Mouse (Mus musculus): Measurements from ENCODE around the gene Krt7. TPM values are rescaled to one million over a fixed set of nuclear protein-coding genes. Genes with fewer than 3 reads are reported as not detected.
A peak's percentile ranks its signal among the peaks of the same experiment; 100 is the strongest.

Gene Krt7
- polyA plus RNA-seq, 1 experiment from 2014 or later: 0.12 TPM

GRCm38 (mm10) chr15:101446572-101446971, 35.7 kb downstream of the Krt7 start:
- Histone ChIP-seq H3K4me2 (ENCODE audit: low read length) (no peak overlapping the region), H3K9ac (replicated peaks; ENCODE audit: low read length) (no peak overlapping the region), H3K4me1 (ENCODE audit: control insufficient read depth, insufficient read depth, low read length) (no peaks in the 10 kb centered on the region), H3K27me3 (ENCODE audit: control insufficient read depth, insufficient read depth, low read length) (no peaks in the 10 kb centered on the region), H3K9me3 (ENCODE audit: control insufficient read depth, low read length) (no peaks in the 10 kb centered on the region), H3K27ac (replicated peaks; ENCODE audit: low read depth, low read length) (no peak overlapping the region), H3K4me3 (replicated peaks; ENCODE audit: low read depth, low read length) (no peak overlapping the region), H3K36me3 (ENCODE audit: control insufficient read depth, insufficient read depth, low read length) (no peaks in the 10 kb centered on the region)
- ATAC-seq (ENCODE audit: low FRiP score, low TSS enrichment) (no peak), DNase-seq (no peak)
- WGBS: 80% methylated on average over 11 of the region's 11 CpGs

- DNase-seq (no peak), ATAC-seq (ENCODE audit: low FRiP score, low TSS enrichment) (no peak)
- H3K27me3 ChIP-seq (ENCODE audit: control insufficient read depth, insufficient read depth, low read length): no peaks in the 10 kb centered on the region
- H3K4me2 ChIP-seq (ENCODE audit: low read length): no peak within 1 kb of the TSS
- H3K4me1 ChIP-seq (ENCODE audit: control insufficient read depth, insufficient read depth, low read length): no peaks in the 10 kb centered on the region
- no peak within 1 kb of the TSS for H3K9ac ChIP-seq (replicated peaks; ENCODE audit: low read length)
- no peaks in the 10 kb centered on the region for H3K9me3 ChIP-seq (ENCODE audit: control insufficient read depth, low read length)
- no peak within 1 kb of the TSS for H3K27ac ChIP-seq (replicated peaks; ENCODE audit: low read depth, low read length)
- H3K4me3 ChIP-seq (replicated peaks; ENCODE audit: low read depth, low read length): no peak within 1 kb of the TSS
- WGBS: 77% methylated on average over 2 of the region's 2 CpGs
- H3K36me3 ChIP-seq (ENCODE audit: control insufficient read depth, insufficient read depth, low read length): no peaks in the 10 kb centered on the region
Measured at GRCm38 (mm10) chr15:101447444-101447843, 36.6 kb downstream of the Krt7 start, which contains the start of gene Krt88. Gene Krt88, plus strand, starts transcription at chr15:101447744.

- H3K4me2 ChIP-seq (ENCODE audit: low read length): no peak overlapping the region
- ATAC-seq (ENCODE audit: low FRiP score, low TSS enrichment): no peak
- H3K9me3 ChIP-seq (ENCODE audit: control insufficient read depth, low read length): no peaks in the 10 kb centered on the region
- H3K4me1 ChIP-seq (ENCODE audit: control insufficient read depth, insufficient read depth, low read length): no peaks in the 10 kb centered on the region
- H3K9ac ChIP-seq (replicated peaks; ENCODE audit: low read length): no peak overlapping the region
- no peaks in the 10 kb centered on the region for H3K27me3 ChIP-seq (ENCODE audit: control insufficient read depth, insufficient read depth, low read length)
- H3K27ac ChIP-seq (replicated peaks; ENCODE audit: low read depth, low read length): no peak overlapping the region
- no peak overlapping the region for H3K4me3 ChIP-seq (replicated peaks; ENCODE audit: low read depth, low read length)
- DNase-seq: peak; percentile 76
- no peaks in the 10 kb centered on the region for H3K36me3 ChIP-seq (ENCODE audit: control insufficient read depth, insufficient read depth, low read length)
- WGBS: 7% methylated on average over 13 of the region's 13 CpGs
Measured at GRCm38 (mm10) chr15:101453093-101453736, 42.4 kb downstream of the Krt7 start.

- no peaks in the 10 kb centered on the region for H3K27me3 ChIP-seq (ENCODE audit: control insufficient read depth, insufficient read depth, low read length)
- WGBS: 91% methylated on average over 8 of the region's 8 CpGs
- no peak for DNase-seq
- no peak overlapping the region for H3K4me2 ChIP-seq (ENCODE audit: low read length)
- no peaks in the 10 kb centered on the region for H3K36me3 ChIP-seq (ENCODE audit: control insufficient read depth, insufficient read depth, low read length)
- 0 out of 2 replicates have a peak, but pooled peaks cover 4% of the 10 kb centered on the region for H3K4me1 ChIP-seq (ENCODE audit: control insufficient read depth, insufficient read depth, low read length)
- H3K27ac ChIP-seq (replicated peaks; ENCODE audit: low read depth, low read length): no peak overlapping the region
- no peak for ATAC-seq (ENCODE audit: low FRiP score, low TSS enrichment)
- no peak overlapping the region for H3K4me3 ChIP-seq (replicated peaks; ENCODE audit: low read depth, low read length)
- H3K9ac ChIP-seq (replicated peaks; ENCODE audit: low read length): no peak overlapping the region
- no peaks in the 10 kb centered on the region for H3K9me3 ChIP-seq (ENCODE audit: control insufficient read depth, low read length)
Measured at GRCm38 (mm10) chr15:101454774-101455173, 43.9 kb downstream of the Krt7 start.

GRCm38 (mm10) chr15:101455292-101455691, 44.4 kb downstream of the Krt7 start:
- H3K9ac ChIP-seq (replicated peaks; ENCODE audit: low read length): no peak overlapping the region
- H3K36me3 ChIP-seq (ENCODE audit: control insufficient read depth, insufficient read depth, low read length): no peaks in the 10 kb centered on the region
- H3K9me3 ChIP-seq (ENCODE audit: control insufficient read depth, low read length): no peaks in the 10 kb centered on the region
- no peak overlapping the region for H3K27ac ChIP-seq (replicated peaks; ENCODE audit: low read depth, low read length)
- no peak for DNase-seq
- H3K4me2 ChIP-seq (ENCODE audit: low read length): no peak overlapping the region
- WGBS: 91% methylated on average over 2 of the region's 2 CpGs
- H3K4me3 ChIP-seq (replicated peaks; ENCODE audit: low read depth, low read length): no peak overlapping the region
- no peaks in the 10 kb centered on the region for H3K27me3 ChIP-seq (ENCODE audit: control insufficient read depth, insufficient read depth, low read length)
- no peak for ATAC-seq (ENCODE audit: low FRiP score, low TSS enrichment)
- 0 out of 2 replicates have a peak, but pooled peaks cover 4% of the 10 kb centered on the region for H3K4me1 ChIP-seq (ENCODE audit: control insufficient read depth, insufficient read depth, low read length)

- whole genome bisulfite sequencing: 89% methylated on average over 6 of the region's 6 CpGs
- Histone ChIP-seq H3K27me3 (ENCODE audit: control insufficient read depth, insufficient read depth, low read length) (no peaks in the 10 kb centered on the region), H3K27ac (replicated peaks; ENCODE audit: low read depth, low read length) (no peak overlapping the region), H3K36me3 (ENCODE audit: control insufficient read depth, insufficient read depth, low read length) (no peaks in the 10 kb centered on the region), H3K9ac (replicated peaks; ENCODE audit: low read length) (no peak overlapping the region), H3K4me2 (ENCODE audit: low read length) (no peak overlapping the region), H3K9me3 (ENCODE audit: control insufficient read depth, low read length) (no peaks in the 10 kb centered on the region), H3K4me3 (replicated peaks; ENCODE audit: low read depth, low read length) (no peak overlapping the region), H3K4me1 (ENCODE audit: control insufficient read depth, insufficient read depth, low read length) (0 out of 2 replicates have a peak, but pooled peaks cover 4% of the 10 kb centered on the region)
- no peak for DNase-seq
- no peak for ATAC-seq (ENCODE audit: low FRiP score, low TSS enrichment)
Measured at GRCm38 (mm10) chr15:101455891-101456290, 45.0 kb downstream of the Krt7 start.

- Histone ChIP-seq H3K4me2 (ENCODE audit: low read length) (no peak overlapping the region), H3K4me3 (replicated peaks; ENCODE audit: low read depth, low read length) (no peak overlapping the region), H3K9me3 (ENCODE audit: control insufficient read depth, low read length) (no peaks in the 10 kb centered on the region), H3K9ac (replicated peaks; ENCODE audit: low read length) (no peak overlapping the region), H3K4me1 (ENCODE audit: control insufficient read depth, insufficient read depth, low read length) (0 out of 2 replicates have a peak, but pooled peaks cover 4% of the 10 kb centered on the region), H3K36me3 (ENCODE audit: control insufficient read depth, insufficient read depth, low read length) (no peaks in the 10 kb centered on the region), H3K27ac (replicated peaks; ENCODE audit: low read depth, low read length) (no peak overlapping the region), H3K27me3 (ENCODE audit: control insufficient read depth, insufficient read depth, low read length) (no peaks in the 10 kb centered on the region)
- ATAC-seq (ENCODE audit: low FRiP score, low TSS enrichment) (no peak), DNase-seq (peak; percentile 48)
- WGBS: 37% methylated on average over 16 of the region's 16 CpGs
Measured at GRCm38 (mm10) chr15:101458361-101458930, 47.6 kb downstream of the Krt7 start.

- Histone ChIP-seq H3K36me3 (ENCODE audit: control insufficient read depth, insufficient read depth, low read length) (no peaks in the 10 kb centered on the region), H3K27me3 (ENCODE audit: control insufficient read depth, insufficient read depth, low read length) (no peaks in the 10 kb centered on the region), H3K4me3 (replicated peaks; ENCODE audit: low read depth, low read length) (no peak overlapping the region), H3K27ac (replicated peaks; ENCODE audit: low read depth, low read length) (no peak overlapping the region), H3K9me3 (ENCODE audit: control insufficient read depth, low read length) (no peaks in the 10 kb centered on the region), H3K9ac (replicated peaks; ENCODE audit: low read length) (no peak overlapping the region), H3K4me2 (ENCODE audit: low read length) (no peak overlapping the region), H3K4me1 (ENCODE audit: control insufficient read depth, insufficient read depth, low read length) (0 out of 2 replicates have a peak, but pooled peaks cover 4% of the 10 kb centered on the region)
- no peak for DNase-seq
- ATAC-seq (ENCODE audit: low FRiP score, low TSS enrichment): no peak
- WGBS: 82% methylated on average over 14 of the region's 14 CpGs
Measured at GRCm38 (mm10) chr15:101459283-101459682, 48.4 kb downstream of the Krt7 start.

- no peaks in the 10 kb centered on the region for H3K27me3 ChIP-seq (ENCODE audit: control insufficient read depth, insufficient read depth, low read length)
- H3K27ac ChIP-seq (replicated peaks; ENCODE audit: low read depth, low read length): no peak within 1 kb of the TSS
- H3K36me3 ChIP-seq (ENCODE audit: control insufficient read depth, insufficient read depth, low read length): no peaks in the 10 kb centered on the region
- 0 out of 2 replicates have a peak, but pooled peaks cover 4% of the 10 kb centered on the region for H3K4me1 ChIP-seq (ENCODE audit: control insufficient read depth, insufficient read depth, low read length)
- WGBS: 82% methylated on average over 13 of the region's 13 CpGs
- no peak within 1 kb of the TSS for H3K4me3 ChIP-seq (replicated peaks; ENCODE audit: low read depth, low read length)
- H3K4me2 ChIP-seq (ENCODE audit: low read length): no peak within 1 kb of the TSS
- no peak for DNase-seq
- no peak within 1 kb of the TSS for H3K9ac ChIP-seq (replicated peaks; ENCODE audit: low read length)
- no peaks in the 10 kb centered on the region for H3K9me3 ChIP-seq (ENCODE audit: control insufficient read depth, low read length)
- ATAC-seq (ENCODE audit: low FRiP score, low TSS enrichment): no peak
Measured at GRCm38 (mm10) chr15:101463651-101464050, 52.8 kb downstream of the Krt7 start, which contains the start of gene Krt81. Gene Krt81, minus strand, starts transcription at chr15:101463751.
